Mouse (Mus musculus) forebrain, embryonic 16.5 days (tissue): ENCODE data around the gene Vmn2r72. TPM values are rescaled to one million over a fixed set of nuclear protein-coding genes. Genes with fewer than 3 reads are reported as not detected.

ENCODE experiments used
- ATAC-seq: fragments of 200-750 bp; cut with Nextera tagmentation; 2 replicates; pipeline ENCODE4 v1.8.0; 2017; ENCODE audit warnings: mild to moderate bottlenecking, moderate library complexity
- H3K27ac ChIP-seq: fragments of 300-500 bp; sonication (generic); 2 replicates; pipeline ENCODE4 v1.5.1; 2014; ENCODE audit warnings: low read length, control low read depth
- H3K27me3 ChIP-seq: fragments of 300-500 bp; sonication (generic); replicated peaks from 2 replicates; pipeline ENCODE4 v1.6.1; 2014; ENCODE audit warnings: low read length; ENCODE audit not compliant: control insufficient read depth, insufficient read depth
- H3K36me3 ChIP-seq: fragments of 300-500 bp; sonication (generic); 2 replicates; pipeline ENCODE4 v1.6.1; 2014; ENCODE audit not compliant: control insufficient read depth, insufficient read depth
- H3K4me1 ChIP-seq: fragments of 300-500 bp; sonication (generic); replicated peaks from 2 replicates; pipeline ENCODE4 v1.6.1; 2014; ENCODE audit warnings: low read length; ENCODE audit not compliant: control insufficient read depth, insufficient read depth
- H3K4me2 ChIP-seq: fragments of 300-500 bp; sonication (generic); 2 replicates; pipeline ENCODE4 v1.6.1; 2014; ENCODE audit warnings: mild to moderate bottlenecking, low read length, control low read depth
- H3K4me3 ChIP-seq: fragments of 300-500 bp; sonication (generic); replicated peaks from 2 replicates; pipeline ENCODE4 v1.5.1; 2014; ENCODE audit warnings: mild to moderate bottlenecking, low read length, control low read depth
- H3K9ac ChIP-seq: fragments of 300-500 bp; sonication (generic); replicated peaks from 2 replicates; pipeline ENCODE4 v1.6.1; 2014; ENCODE audit warnings: low read depth, low read length, control low read depth
- H3K9me3 ChIP-seq: fragments of 300-500 bp; sonication (generic); 2 replicates; pipeline ENCODE4 v1.6.1; 2016; ENCODE audit warnings: low read length; ENCODE audit not compliant: control insufficient read depth
- WGBS: fragments of 180-500 bp; shearing (Covaris S2); extraction: QIAGEN DNeasy Blood & Tissue Kit; methylation state at CpG from one replicate; pipeline ENCODE4 v1.1.7; 2014; 5-methylcytosine and 5-hydroxymethylcytosine counted together
- polyA plus RNA-seq: library from polyadenylated mRNA; unstranded; fragments of >200 nt; fragmentation: Nextera tagmentation; extraction: Ambion mirVana; gene quantifications from 2 replicates; pipeline ENCODE4 v1.2.1, GENCODE M21; 2015

Vmn2r72 gene
- polyA plus RNA-seq = not detected in 2 replicates

DNA sequence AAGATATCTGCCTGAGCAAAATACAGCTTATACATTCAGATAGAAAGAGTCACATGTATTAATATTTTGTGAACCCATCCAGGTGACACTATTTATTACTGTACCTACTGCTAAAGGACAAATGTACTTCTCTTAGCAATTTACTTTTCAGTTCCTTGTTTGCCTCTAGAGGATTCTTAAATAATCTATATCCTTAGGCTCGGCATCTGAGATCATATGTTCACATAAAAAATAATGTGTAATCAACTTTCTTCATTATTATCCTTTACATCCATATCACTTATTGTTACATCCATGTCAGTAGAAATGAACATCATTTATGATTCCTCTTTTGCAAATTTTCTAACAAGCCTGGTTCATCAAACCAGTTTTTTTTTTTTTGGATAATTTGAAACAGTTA, at the start of gene Vmn2r72:
Gene Vmn2r72, minus strand, starts transcription at position 101 of the 400 bp plus-strand sequence.
- Histone ChIP-seq H3K9me3 (no peaks in the 10 kb centered on the region), H3K36me3 (no peaks in the 10 kb centered on the region), H3K4me1 (no peaks in the 10 kb centered on the region), H3K4me2 (no peak within 1 kb of the TSS), H3K27me3 (no peaks in the 10 kb centered on the region), H3K4me3 (no peak within 1 kb of the TSS), H3K27ac (no peak within 1 kb of the TSS), H3K9ac (no peak within 1 kb of the TSS)
- no peak for ATAC-seq
- 91% methylated on average over 1 of the region's 1 CpGs for WGBS

Other genes starting within 250 kb of the Vmn2r72 start
- gene Vmn2r71, start 192.0 kb downstream of the Vmn2r72 start, polyA plus RNA-seq = not detected in 2 replicates
- gene Vmn2r70, start 185.9 kb downstream of the Vmn2r72 start, polyA plus RNA-seq = not detected in 2 replicates
- gene Vmn2r73, start 121.2 kb upstream of the Vmn2r72 start, polyA plus RNA-seq = not detected in 2 replicates
- not detected in 2 replicates for gene Vmn2r74, start 206.5 kb upstream of the Vmn2r72 start, polyA plus RNA-seq